Mouse (Mus musculus) cortical plate, adult 2 months (tissue): ENCODE results near the gene Klk12.

ENCODE experiments used
- CTCF ChIP-seq: fragments of 200-500 bp; IDR thresholded peaks from 2 replicates; pipeline ENCODE4 v1.5.1; 2011; ENCODE audit warnings: mild to moderate bottlenecking, control low read depth, low read length; ENCODE audit not compliant: insufficient read depth; ENCODE audit errors: extremely low read depth
- POLR2A ChIP-seq: fragments of 200-500 bp; IDR thresholded peaks from 2 replicates; pipeline ENCODE4 v1.6.1; 2011; ENCODE audit warnings: mild to moderate bottlenecking, low read length, control low read depth; ENCODE audit not compliant: insufficient read depth; ENCODE audit errors: extremely low read depth

DNA sequence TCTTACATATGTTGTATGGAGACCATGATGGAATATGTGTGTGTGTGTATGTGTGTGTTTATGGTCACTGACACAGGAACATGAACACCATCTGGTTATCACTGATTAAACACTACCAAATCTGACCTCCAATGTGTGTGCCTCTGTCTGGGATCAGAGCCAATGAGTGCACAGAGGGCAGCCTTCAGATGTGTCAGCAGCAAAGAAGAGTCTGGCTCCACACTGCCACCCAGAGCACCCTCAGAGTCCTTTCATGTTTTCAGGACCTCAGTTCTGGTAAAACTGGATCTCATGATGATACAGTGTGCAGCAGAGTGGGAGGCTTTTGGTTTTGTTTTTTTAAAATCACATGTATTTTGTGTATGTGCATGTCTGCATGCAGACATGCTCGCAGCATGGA lies 16.6 kb downstream of the Klk12 start:
- TF ChIP-seq POLR2A = no peak
- TF ChIP-seq CTCF = 0 out of 2 replicates have a peak, but pooled peaks have one; percentile 19
